Mouse (Mus musculus) spleen, adult 2 months (tissue): ENCODE results near the gene Lyzl6. TPM values are rescaled to one million over a fixed set of nuclear protein-coding genes. Genes with fewer than 3 reads are reported as not detected.

Experiments used
- DNase-seq, 2 experiments: peaks; one replicate each; pipeline versions ENCODE4 v3.0.0 to v3.0.0-alpha.2; 2012 to 2021; ENCODE audit warnings: low spot score in 2 of 2, low read depth in 1 of 2
- H3K27ac ChIP-seq: fragments of 200-500 bp; 2 replicates; pipeline ENCODE4 v1.5.1; 2012; ENCODE audit warnings: low read length, inconsistent platforms; ENCODE audit not compliant: insufficient read depth
- H3K27me3 ChIP-seq: fragments of 200-500 bp; 2 replicates; pipeline ENCODE4 v1.6.1; 2012; ENCODE audit warnings: mild to moderate bottlenecking, moderate library complexity, low read length, inconsistent platforms; ENCODE audit not compliant: control insufficient read depth, insufficient read depth
- H3K36me3 ChIP-seq: fragments of 200-500 bp; 2 replicates; pipeline ENCODE4 v1.6.1; 2012; ENCODE audit warnings: mild to moderate bottlenecking, low read length, inconsistent platforms; ENCODE audit not compliant: control insufficient read depth, insufficient read depth
- H3K4me1 ChIP-seq: fragments of 200-500 bp; 2 replicates; pipeline ENCODE4 v1.6.1; 2011; ENCODE audit warnings: inconsistent platforms; ENCODE audit not compliant: control insufficient read depth, insufficient read depth, insufficient read length
- H3K4me3 ChIP-seq: fragments of 200-500 bp; 2 replicates; pipeline ENCODE4 v1.5.1; 2011; ENCODE audit warnings: mild to moderate bottlenecking, inconsistent platforms; ENCODE audit not compliant: insufficient read depth, insufficient read length; ENCODE audit errors: extremely low read depth
- CTCF ChIP-seq: fragments of 200-500 bp; IDR thresholded peaks from 2 replicates; pipeline ENCODE4 v1.5.1; 2011; ENCODE audit warnings: mild to moderate bottlenecking, inconsistent platforms; ENCODE audit not compliant: insufficient read depth, insufficient read length, insufficient replicate concordance; ENCODE audit errors: extremely low read depth
- POLR2A ChIP-seq: fragments of 200-500 bp; IDR thresholded peaks from 2 replicates; pipeline ENCODE4 v1.6.1; 2011; ENCODE audit warnings: low read depth, low read length, inconsistent platforms
- WGBS: fragments of 180-500 bp; shearing (Covaris S2); methylation state at CpG from one replicate; pipeline ENCODE4 v1.1.7; 2018; 5-methylcytosine and 5-hydroxymethylcytosine counted together
- polyA plus RNA-seq: library from polyadenylated mRNA; depleted of rRNA; stranded (reverse); fragments of >200 nt; gene quantifications from 2 replicates; pipeline ENCODE4 v1.2.3, GENCODE M21; 2012

Gene Lyzl6
- polyA plus RNA-seq, 1 experiment: not detected

DNA sequence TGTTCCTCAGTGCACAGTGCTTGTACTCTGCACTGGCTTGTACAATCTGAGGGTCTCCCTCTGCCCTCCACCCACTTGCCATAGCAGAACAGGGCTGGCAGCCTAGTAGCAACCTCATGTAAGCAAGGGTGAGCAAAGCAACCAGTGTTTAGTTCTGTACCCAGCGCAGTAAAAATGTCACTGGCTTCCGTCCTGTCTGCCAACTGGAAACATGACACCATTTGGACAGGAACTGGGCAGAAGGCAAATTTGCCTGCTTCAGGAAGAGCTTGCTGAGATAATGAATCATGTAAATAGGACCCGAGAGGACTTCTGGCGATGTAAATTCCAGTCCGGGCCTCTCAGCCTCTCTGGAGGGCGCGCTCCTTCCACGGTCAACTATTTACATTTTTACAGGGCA is 7.0 kb upstream of the Lyzl6 start:
- H3K4me1 ChIP-seq: peaks cover 7% of the 10 kb centered on the region; the same call in 1 of the 2 replicates
- TF ChIP-seq CTCF (no peak), POLR2A (no peak)
- H3K4me3 ChIP-seq: no peak overlapping the region
- 53% methylated on average over 8 of the region's 8 CpGs for WGBS
- H3K27ac ChIP-seq: no peak overlapping the region
- DNase-seq: no peak
- H3K27me3 ChIP-seq: peaks cover 9% of the 10 kb centered on the region
- no peaks in the 10 kb centered on the region for H3K36me3 ChIP-seq

DNA sequence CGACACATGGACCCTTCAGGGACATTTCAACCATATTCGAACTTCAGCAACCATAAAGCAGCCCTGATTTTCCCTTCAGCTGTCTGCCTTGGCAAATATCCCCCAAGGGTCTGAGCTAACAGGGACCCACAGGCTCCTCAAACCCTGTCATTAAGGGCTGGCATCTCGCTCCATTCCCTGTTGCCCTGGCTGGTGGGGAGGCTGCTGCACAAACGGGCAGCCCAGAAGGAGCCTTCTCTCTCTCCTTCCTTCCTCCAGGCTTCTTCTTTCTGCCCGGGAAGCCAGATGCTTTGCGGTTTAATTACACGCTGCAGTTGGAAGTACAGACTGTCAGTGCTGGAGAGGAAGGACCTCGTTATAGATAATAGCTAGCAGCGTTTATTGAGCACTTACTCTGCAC is 4.5 kb upstream of the Lyzl6 start:
- H3K4me3 ChIP-seq: no peak overlapping the region
- no peak for DNase-seq
- TF ChIP-seq POLR2A (no peak), CTCF (no peak)
- no peaks in the 10 kb centered on the region for H3K27me3 ChIP-seq
- no peak overlapping the region for H3K27ac ChIP-seq
- H3K4me1 ChIP-seq: no peaks in the 10 kb centered on the region
- WGBS: 71% methylated on average over 9 of the region's 9 CpGs
- H3K36me3 ChIP-seq: no peaks in the 10 kb centered on the region

DNA sequence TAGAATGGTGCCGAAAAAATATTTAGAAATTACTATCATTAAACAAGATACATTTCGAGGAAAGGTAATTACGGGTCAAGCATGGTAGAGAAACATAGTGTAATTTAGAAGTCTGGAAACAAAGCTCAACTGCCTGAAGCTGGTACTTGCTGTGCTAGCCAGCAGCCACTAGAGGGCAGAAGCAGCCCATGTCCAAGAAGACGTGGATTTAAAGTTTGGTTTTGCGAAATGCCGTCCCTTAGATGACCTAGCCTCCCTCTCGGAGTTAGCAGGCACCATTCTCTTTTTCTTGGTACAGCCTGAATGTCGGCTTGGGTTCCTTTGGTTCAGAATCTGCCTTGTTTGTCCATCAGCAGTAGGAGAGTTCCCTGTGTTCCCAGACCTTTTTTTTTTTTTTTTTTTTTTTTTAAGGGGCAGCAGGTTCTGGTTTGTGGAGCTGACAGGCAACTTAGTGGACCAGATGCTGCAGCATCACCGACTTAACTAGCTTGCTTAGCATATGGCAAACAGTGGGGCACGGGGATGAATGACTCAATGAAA is 787 bp upstream of the Lyzl6 start:
- Histone ChIP-seq H3K27ac (no peak overlapping the region), H3K36me3 (no peaks in the 10 kb centered on the region), H3K4me3 (no peak overlapping the region), H3K4me1 (no peaks in the 10 kb centered on the region), H3K27me3 (no peaks in the 10 kb centered on the region)
- WGBS: 5% methylated on average over 10 of the region's 10 CpGs
- DNase-seq: peak in 1 of 2 experiments; percentile 14
- TF ChIP-seq CTCF (peak; percentile 76; the same call in 1 of the 2 replicates), POLR2A (no peak)

DNA sequence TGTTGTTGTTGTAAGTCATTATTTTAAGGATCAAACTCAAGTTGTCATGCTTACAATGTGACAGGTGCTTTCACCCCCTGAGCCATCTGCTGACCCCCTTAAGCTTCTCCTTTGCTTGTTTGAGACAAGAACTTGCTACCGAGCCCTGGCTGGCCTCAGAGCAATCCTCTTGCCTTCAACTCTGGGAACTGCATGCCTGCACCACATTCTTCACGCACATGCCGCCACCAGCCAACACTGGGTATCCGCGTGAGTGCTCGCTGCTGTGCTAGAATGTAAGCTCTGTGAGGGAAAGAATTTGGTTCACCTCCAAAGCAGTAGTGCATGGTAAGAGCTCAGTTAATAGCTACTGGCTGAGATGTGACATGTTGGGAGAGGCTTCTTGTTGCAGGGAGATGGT is 2.4 kb downstream of the Lyzl6 start:
- Histone ChIP-seq H3K4me1 (no peaks in the 10 kb centered on the region), H3K27ac (no peak overlapping the region), H3K27me3 (no peaks in the 10 kb centered on the region), H3K36me3 (no peaks in the 10 kb centered on the region), H3K4me3 (no peak overlapping the region)
- TF ChIP-seq CTCF (no peak), POLR2A (no peak)
- 81% methylated on average over 6 of the region's 6 CpGs for WGBS
- no peak for DNase-seq

DNA sequence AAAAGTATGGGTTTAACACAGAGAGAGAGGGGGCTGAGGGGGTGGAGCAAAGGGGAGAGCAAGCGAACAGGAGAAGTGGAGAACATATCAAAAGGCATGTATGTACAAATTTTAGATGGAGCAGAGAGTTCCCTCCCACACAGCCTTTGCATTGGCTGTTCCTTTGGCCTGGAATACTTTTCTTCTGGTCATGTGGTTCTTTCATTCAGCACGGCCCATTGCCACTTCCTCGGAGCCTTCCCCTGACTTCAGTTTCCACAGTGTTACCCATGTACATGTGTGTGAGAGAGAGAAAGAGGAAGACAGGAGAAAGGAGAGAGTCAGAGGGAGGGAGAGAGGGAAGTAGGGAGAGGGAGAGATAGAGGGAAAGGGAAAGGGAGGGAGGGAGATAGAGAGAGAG is 3.2 kb downstream of the Lyzl6 start:
- 60% methylated on average over 3 of the region's 3 CpGs for WGBS
- DNase-seq: no peak
- Histone ChIP-seq H3K27ac (no peak overlapping the region), H3K27me3 (no peaks in the 10 kb centered on the region), H3K4me3 (no peak overlapping the region), H3K36me3 (no peaks in the 10 kb centered on the region), H3K4me1 (no peaks in the 10 kb centered on the region)
- TF ChIP-seq POLR2A (no peak), CTCF (no peak)

DNA sequence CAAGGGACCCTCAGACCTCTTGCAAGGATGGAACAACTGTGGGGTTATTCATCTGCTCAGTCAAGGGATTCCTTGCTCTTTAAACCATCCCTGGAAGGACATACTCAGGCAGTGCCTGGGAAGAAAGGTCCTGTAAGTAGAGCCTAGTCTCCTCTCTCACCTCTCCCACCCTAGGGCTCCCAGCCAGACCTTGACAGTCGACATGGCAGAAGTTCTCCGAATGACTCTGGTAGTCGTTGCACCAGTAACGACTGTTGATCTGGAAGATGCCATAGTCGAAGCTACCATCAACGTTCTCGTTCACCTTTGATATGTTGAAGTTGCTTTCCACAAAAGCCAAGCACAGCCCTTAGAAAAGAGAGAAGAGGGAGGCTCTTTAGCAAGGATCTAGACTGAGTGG is 3.9 kb downstream of the Lyzl6 start:
- TF ChIP-seq CTCF (no peak), POLR2A (no peak)
- no peaks in the 10 kb centered on the region for H3K27me3 ChIP-seq
- no peak overlapping the region for H3K4me3 ChIP-seq
- H3K27ac ChIP-seq: no peak overlapping the region
- 83% methylated on average over 7 of the region's 7 CpGs for WGBS
- no peaks in the 10 kb centered on the region for H3K36me3 ChIP-seq
- DNase-seq: no peak
- H3K4me1 ChIP-seq: no peaks in the 10 kb centered on the region

DNA sequence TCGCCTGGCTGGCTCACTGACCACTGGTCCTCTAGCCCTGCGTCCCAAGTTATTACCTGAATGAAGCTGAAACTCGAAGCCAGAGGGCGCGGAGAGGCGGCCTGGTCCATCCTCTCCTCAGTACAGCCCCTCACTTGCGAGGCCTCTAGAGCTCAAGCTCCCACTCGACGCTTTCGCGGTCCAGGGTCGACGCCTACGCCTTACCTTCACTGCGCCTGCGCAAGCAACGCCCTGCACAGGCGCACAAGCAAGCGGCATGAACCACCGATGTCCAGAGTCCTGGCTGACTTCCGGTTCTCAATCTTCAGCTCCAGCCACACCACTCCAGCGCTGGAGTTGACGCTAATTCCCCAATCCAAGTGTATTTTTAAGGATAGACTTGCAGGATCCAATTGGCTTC is 11.2 kb downstream of the Lyzl6 start:
- no peak for TF ChIP-seq CTCF
- TF ChIP-seq POLR2A: no peak
- Histone ChIP-seq H3K4me1 (no peaks in the 10 kb centered on the region), H3K4me3 (no peak overlapping the region), H3K27me3 (no peaks in the 10 kb centered on the region), H3K27ac (no peak overlapping the region), H3K36me3 (no peaks in the 10 kb centered on the region)
- no peak for DNase-seq
- WGBS: 83% methylated on average over 23 of the region's 23 CpGs
